In the genomic region with DNA sequence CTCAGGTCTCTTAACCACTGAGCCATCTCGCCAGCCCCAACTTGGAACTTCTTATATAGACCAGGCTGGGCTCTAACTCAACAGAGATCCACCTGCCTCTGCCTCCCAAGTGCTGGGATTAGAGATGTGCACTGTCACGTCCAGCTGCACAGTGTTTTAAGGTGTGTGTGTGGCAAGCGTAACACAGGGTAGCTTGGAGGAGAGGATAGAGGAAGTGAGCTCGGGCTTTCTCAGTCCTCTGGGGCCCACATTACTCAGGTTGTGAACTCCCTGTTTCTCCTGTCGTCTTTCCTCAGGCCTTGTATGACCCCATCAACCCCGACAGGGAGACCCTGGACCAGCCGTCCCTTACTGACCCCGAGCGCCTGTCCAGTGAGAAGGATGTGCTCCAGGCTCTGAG, we compare ENCODE assay signal across 25 mouse cellular contexts. TPM values are rescaled to one million over a fixed set of nuclear protein-coding genes. Genes with fewer than 3 reads are reported as not detected.
A peak's percentile ranks its signal among the peaks of the same experiment; 100 is the strongest.
DNase-seq lines count a peak whose midpoint lies in the region; ATAC-seq lines count a peak whose summit lies in the region.
"Had no signal": no experiment of that assay in that cellular context is flagged by ENCODE, and none has a peak within 500 bp of the region (broad histone marks: within the 10 kb centered on the region; RNA-seq: fewer than 3 reads in every experiment).

No protein-coding gene starts in this region.

- H3K36me3 ChIP-seq in hindbrain, embryonic 11.5 days (ENCODE audit: control insufficient read depth, insufficient read depth, low read length) = no peaks in the 10 kb centered on the region

- no peak overlapping the region for H3K4me3 ChIP-seq in hindbrain, embryonic 11.5 days (ENCODE audit: low read depth, low read length)
- H3K4me3 ChIP-seq: embryonic facial prominence, embryonic 13.5 days; embryonic facial prominence, embryonic 15.5 days; erythroblast, embryonic 14.5 days; forebrain, embryonic 10.5 days; forebrain, embryonic 12.5 days had no signal

- H3K4me1 ChIP-seq in hindbrain, embryonic 11.5 days (replicated peaks; ENCODE audit: control insufficient read depth, insufficient read depth, low read length) = no peaks in the 10 kb centered on the region
- H3K4me1 ChIP-seq: embryonic facial prominence, embryonic 13.5 days; embryonic facial prominence, embryonic 15.5 days; forebrain, embryonic 10.5 days; forebrain, embryonic 12.5 days had no signal

- no peak overlapping the region for H3K4me2 ChIP-seq in hindbrain, embryonic 11.5 days (replicated peaks; ENCODE audit: low read depth, low read length)
- H3K4me2 ChIP-seq: embryonic facial prominence, embryonic 13.5 days; embryonic facial prominence, embryonic 15.5 days; forebrain, embryonic 12.5 days had no signal

- WGBS in hindbrain, embryonic 11.5 days = 89% methylated on average over 9 of the region's 9 CpGs

- no peak for DNase-seq in hindbrain, embryonic 11.5 days (ENCODE audit: low spot score)
- no peak for DNase-seq in left cerebral cortex, adult 11 months (ENCODE audit: low spot score)
- DNase-seq: adrenal gland, adult 2 months; adrenal gland, postnatal 10 days; adrenal gland, postnatal 25 days; cerebellum, adult 11 months; cerebellum, adult 18-20 months; cerebellum, adult 8-10 months; cerebellum, adult 9-11 months; cerebellum, postnatal 14 days; cerebellum, postnatal 36 days; embryo, embryonic 11 days had no signal

- H3K27me3 ChIP-seq in hindbrain, embryonic 11.5 days (ENCODE audit: control insufficient read depth, insufficient read depth, low read length) = no peaks in the 10 kb centered on the region
- H3K27me3 ChIP-seq: CH12.LX; embryonic facial prominence, embryonic 13.5 days; embryonic facial prominence, embryonic 15.5 days; forebrain, embryonic 12.5 days; Patski had no signal

- no peak overlapping the region for H3K27ac ChIP-seq in hindbrain, embryonic 11.5 days (ENCODE audit: low read depth, low read length)
- H3K27ac ChIP-seq: embryonic facial prominence, embryonic 13.5 days; embryonic facial prominence, embryonic 15.5 days; forebrain, embryonic 10.5 days; forebrain, embryonic 12.5 days had no signal

- H3K9ac ChIP-seq in hindbrain, embryonic 11.5 days (ENCODE audit: low read depth, low read length) = no peak overlapping the region
- H3K9ac ChIP-seq: embryonic facial prominence, embryonic 13.5 days; embryonic facial prominence, embryonic 15.5 days; forebrain, embryonic 12.5 days had no signal

- peak; percentile 58 for ATAC-seq in granulocyte monocyte progenitor cell, adult 5-6 weeks (replicated peaks; ENCODE audit: poor library complexity, severe bottlenecking)
- ATAC-seq in neutrophil, adult 5-6 weeks (ENCODE audit: extremely low read depth, insufficient number of reproducible peaks, low FRiP score, poor library complexity, severe bottlenecking) = 0 out of 2 replicates have a peak, but pooled peaks have one; percentile 36
- ATAC-seq in hindbrain, embryonic 11.5 days (ENCODE audit: low FRiP score) = no peak
- ATAC-seq in activated CD4-positive, CD25-positive, alpha-beta regulatory T cell, adult 4 months = no peak
- ATAC-seq: CD4-positive, CD25-positive, alpha-beta regulatory T cell, adult 4 months; forebrain, embryonic 14.5 days; forebrain, embryonic 16.5 days; Patski had no signal

- no peaks in the 10 kb centered on the region for H3K9me3 ChIP-seq in hindbrain, embryonic 11.5 days (ENCODE audit: control insufficient read depth, low read length)
- H3K9me3 ChIP-seq: embryonic facial prominence, embryonic 13.5 days; embryonic facial prominence, embryonic 15.5 days; forebrain, embryonic 12.5 days had no signal

RNA-seq across cellular contexts. Expression of a gene that starts 9.9 kb away (rescaled TPM):
- total RNA-seq in granulocyte monocyte progenitor cell, adult 5-6 weeks (2014; fragmentation: Nextera tagmentation) = 14.5 and 21.2 TPM in 2 replicates
- 9.5 and 12.5 TPM in 2 replicates for total RNA-seq in granulocyte monocyte progenitor cell, adult 5-6 weeks (2017)
- 5.0 and 11.2 TPM in 2 replicates for total RNA-seq in neutrophil, adult 5-6 weeks (2017)
- 3.1 and 4.6 TPM in 2 replicates for polyA plus RNA-seq in hindbrain, embryonic 11.5 days (2014; fragmentation: Nextera tagmentation; extraction: Ambion mirVana)
- 1 to 10 TPM; 5.8 to 6.2 TPM for polyA plus RNA-seq in activated CD4-positive, CD25-positive, alpha-beta regulatory T cell, adult 4 months (2017; shearing (Covaris generic))

RNA-seq across cellular contexts. Expression of a gene that starts 10.1 kb away (rescaled TPM):
- 3.7 and 4.0 TPM in 2 replicates for total RNA-seq in granulocyte monocyte progenitor cell, adult 5-6 weeks (2014; fragmentation: Nextera tagmentation)
- 0.41 TPM in 1 of 2 replicates, not detected in the other for total RNA-seq in granulocyte monocyte progenitor cell, adult 5-6 weeks (2017)
- not detected in 2 replicates for total RNA-seq in neutrophil, adult 5-6 weeks (2017)
- polyA plus RNA-seq in hindbrain, embryonic 11.5 days (2014; fragmentation: Nextera tagmentation; extraction: Ambion mirVana) = 0.63 and 0.99 TPM in 2 replicates
- polyA plus RNA-seq in activated CD4-positive, CD25-positive, alpha-beta regulatory T cell, adult 4 months (2017; shearing (Covaris generic)) = not detected
- total RNA-seq: adrenal gland, adult 2 months; CH12.LX had no signal
- polyA plus RNA-seq: CD4-positive, CD25-positive, alpha-beta regulatory T cell, adult 4 months; forebrain, embryonic 16.5 days had no signal

RNA-seq across cellular contexts. Expression of a gene that starts 14.6 kb away (rescaled TPM):
- 244 and 297 TPM in 2 replicates for total RNA-seq in granulocyte monocyte progenitor cell, adult 5-6 weeks (2014; fragmentation: Nextera tagmentation)
- 174 and 251 TPM in 2 replicates for total RNA-seq in granulocyte monocyte progenitor cell, adult 5-6 weeks (2017)
- total RNA-seq in neutrophil, adult 5-6 weeks (2017) = 176 and 192 TPM in 2 replicates
- polyA plus RNA-seq in hindbrain, embryonic 11.5 days (2014; fragmentation: Nextera tagmentation; extraction: Ambion mirVana) = 28.3 and 40.5 TPM in 2 replicates
- polyA plus RNA-seq in activated CD4-positive, CD25-positive, alpha-beta regulatory T cell, adult 4 months (2017; shearing (Covaris generic)) = 100 to 1,000 TPM; 683 to 699 TPM

RNA-seq across cellular contexts. Expression of a gene that starts 17.2 kb away (rescaled TPM):
- total RNA-seq in granulocyte monocyte progenitor cell, adult 5-6 weeks (2014; fragmentation: Nextera tagmentation) = 3.1 TPM in 1 of 2 replicates, not detected in the other
- total RNA-seq in granulocyte monocyte progenitor cell, adult 5-6 weeks (2017) = 1.8 and 3.0 TPM in 2 replicates
- total RNA-seq in neutrophil, adult 5-6 weeks (2017) = 14.1 and 15.8 TPM in 2 replicates
- 3.3 and 5.3 TPM in 2 replicates for polyA plus RNA-seq in hindbrain, embryonic 11.5 days (2014; fragmentation: Nextera tagmentation; extraction: Ambion mirVana)
- polyA plus RNA-seq in activated CD4-positive, CD25-positive, alpha-beta regulatory T cell, adult 4 months (2017; shearing (Covaris generic)) = 1 to 10 TPM in 1 of 2 experiments, under 1 TPM in 1; 0.96 to 2.2 TPM
- total RNA-seq: CH12.LX had no signal
- polyA plus RNA-seq: erythroblast, embryonic 14.5 days had no signal

RNA-seq across cellular contexts. Expression of a gene that starts 28.4 kb away (rescaled TPM):
- 0.15 TPM in 1 of 2 replicates, not detected in the other for total RNA-seq in granulocyte monocyte progenitor cell, adult 5-6 weeks (2014; fragmentation: Nextera tagmentation)
- 0.09 TPM in 1 of 2 replicates, not detected in the other for total RNA-seq in granulocyte monocyte progenitor cell, adult 5-6 weeks (2017)
- total RNA-seq in neutrophil, adult 5-6 weeks (2017) = 0.12 TPM in 1 of 2 replicates, not detected in the other
- polyA plus RNA-seq in hindbrain, embryonic 11.5 days (2014; fragmentation: Nextera tagmentation; extraction: Ambion mirVana) = 0.39 and 0.42 TPM in 2 replicates
- not detected for polyA plus RNA-seq in activated CD4-positive, CD25-positive, alpha-beta regulatory T cell, adult 4 months (2017; shearing (Covaris generic))

Comparison
In these comparisons a context has a peak if more than half of its experiments do, and no peak if none do; other contexts are left out.
1. ATAC-seq: peak in granulocyte monocyte progenitor cell, adult 5-6 weeks (single experiment) and neutrophil, adult 5-6 weeks (single experiment); none in hindbrain, embryonic 11.5 days (single experiment) and activated CD4-positive, CD25-positive, alpha-beta regulatory T cell, adult 4 months (single experiment).